Mouse (Mus musculus) liver, postnatal 0 days (tissue): ENCODE data around the gene Pde3a.

Experiments
- CTCF ChIP-seq: sonication (generic); IDR thresholded peaks from 2 replicates; pipeline ENCODE4 v1.5.1; 2016; ENCODE audit warnings: antibody characterized with exemption, low read depth
- EP300 ChIP-seq: IDR thresholded peaks from 2 replicates; pipeline ENCODE4 v1.6.1; 2016; ENCODE audit warnings: antibody characterized with exemption, low read depth, mild to moderate bottlenecking

GRCm38 (mm10) chr6:141403943-141404342 lies 154.9 kb downstream of the Pde3a start:
- TF ChIP-seq CTCF (no peak), EP300 (no peak)
